Mouse (Mus musculus): ENCODE results near the gene Dagla.

DNA sequence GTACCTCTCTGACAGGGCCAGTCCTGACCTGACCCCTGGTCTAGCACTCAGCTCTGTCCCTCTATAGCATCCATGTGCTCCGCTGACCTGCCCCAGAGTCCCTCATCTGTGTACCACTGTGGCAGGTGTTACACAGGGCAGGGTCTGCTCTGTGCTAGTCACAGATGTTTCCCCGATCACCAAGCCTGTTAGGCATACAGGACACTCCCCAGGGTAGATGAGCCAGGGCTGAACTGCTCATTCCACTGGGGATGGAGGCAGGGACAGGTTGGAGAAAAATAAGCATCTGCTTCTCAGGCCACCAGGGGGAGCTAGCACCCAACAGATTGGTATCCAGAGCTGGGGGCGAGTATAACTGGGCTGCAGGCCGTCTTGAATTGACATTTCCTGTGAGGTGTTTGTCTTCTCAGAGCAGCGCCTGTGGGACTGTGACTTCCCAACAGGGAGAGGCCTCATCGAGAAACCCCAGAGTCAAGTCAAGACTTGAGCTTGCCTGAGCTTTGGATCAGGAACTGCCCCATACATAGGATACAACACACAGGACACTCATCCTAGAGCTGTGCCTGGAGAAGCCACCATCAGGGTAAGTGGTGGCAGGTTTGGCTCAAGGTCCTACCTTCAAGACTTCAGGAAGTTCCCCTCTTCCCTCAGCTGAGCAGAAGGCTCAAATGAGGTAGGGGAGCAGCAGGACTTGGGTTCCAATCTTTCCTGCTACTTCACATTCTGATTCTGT, 46.2 kb downstream of the Dagla start:
- peak; percentile 64 for TF ChIP-seq CTCF (IDR thresholded peaks at IDR 0.05; ENCODE audit: low read depth, low read length)
- TF ChIP-seq POLR2AphosphoS5 (IDR thresholded peaks at IDR 0.05; ENCODE audit: insufficient replicate concordance, low read depth, low read length), result no peak
- no peak for TF ChIP-seq GATA1 (IDR thresholded peaks at IDR 0.05; ENCODE audit: borderline replicate concordance, low read length)
- no peak for TF ChIP-seq TAL1 (conservative IDR thresholded peaks at IDR 0.05; ENCODE audit: low read depth, low read length)
- no peak for TF ChIP-seq GATA2 (IDR thresholded peaks at IDR 0.05; ENCODE audit: borderline replicate concordance, low read depth, low read length)

All from G1E (cell line).